Mouse (Mus musculus): ENCODE results near the gene Wdr24. TPM values are rescaled to one million over a fixed set of nuclear protein-coding genes. Genes with fewer than 3 reads are reported as not detected.

Gene Wdr24
- polyA plus RNA-seq (2015; fragmentation: Nextera tagmentation; extraction: Ambion mirVana): 33.1 and 35.3 TPM in 2 replicates

DNA sequence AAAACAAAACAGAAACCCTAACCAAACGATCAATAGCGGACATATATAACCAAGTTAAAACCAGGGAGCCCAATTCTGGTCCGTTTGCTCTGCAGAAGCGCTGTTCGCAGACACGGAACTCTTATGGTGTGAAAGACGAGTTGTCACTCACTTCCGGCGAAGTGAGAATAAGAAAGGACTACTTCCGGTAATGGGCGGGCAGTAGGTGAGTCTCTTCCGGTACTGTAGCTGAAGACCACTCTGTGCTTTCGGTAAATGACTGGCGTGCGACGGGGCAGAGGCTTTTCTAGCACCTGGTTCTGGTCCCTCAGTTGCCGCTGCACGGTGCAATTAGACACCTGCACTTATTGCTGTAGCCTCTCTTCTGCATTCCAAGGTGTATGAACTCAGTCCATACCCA, at the start of gene Wdr24:
Wdr24 (plus strand) TSS at position 176 of the 400 bp plus-strand sequence.
- Histone ChIP-seq H3K9ac (replicated peaks; ENCODE audit: low read length) (peak within 1 kb of the TSS; percentile 86), H3K4me2 (replicated peaks; ENCODE audit: low read depth, low read length) (peak within 1 kb of the TSS; percentile 98), H3K9me3 (ENCODE audit: low read length) (no peaks in the 10 kb centered on the region), H3K4me1 (ENCODE audit: insufficient read depth, low read length) (peaks cover 25% of the 10 kb centered on the region), H3K27ac (ENCODE audit: low read length) (peak within 1 kb of the TSS; percentile 41), H3K4me3 (ENCODE audit: low read length) (peak within 1 kb of the TSS; percentile 75), H3K36me3 (ENCODE audit: insufficient read depth, low read length) (peaks cover 15% of the 10 kb centered on the region), H3K27me3 (ENCODE audit: insufficient read depth, low read length) (peaks cover 27% of the 10 kb centered on the region)
- WGBS: under 1% methylated on average over 18 of the region's 18 CpGs
- peak; percentile 76 for ATAC-seq (ENCODE audit: low FRiP score, low TSS enrichment)

DNA sequence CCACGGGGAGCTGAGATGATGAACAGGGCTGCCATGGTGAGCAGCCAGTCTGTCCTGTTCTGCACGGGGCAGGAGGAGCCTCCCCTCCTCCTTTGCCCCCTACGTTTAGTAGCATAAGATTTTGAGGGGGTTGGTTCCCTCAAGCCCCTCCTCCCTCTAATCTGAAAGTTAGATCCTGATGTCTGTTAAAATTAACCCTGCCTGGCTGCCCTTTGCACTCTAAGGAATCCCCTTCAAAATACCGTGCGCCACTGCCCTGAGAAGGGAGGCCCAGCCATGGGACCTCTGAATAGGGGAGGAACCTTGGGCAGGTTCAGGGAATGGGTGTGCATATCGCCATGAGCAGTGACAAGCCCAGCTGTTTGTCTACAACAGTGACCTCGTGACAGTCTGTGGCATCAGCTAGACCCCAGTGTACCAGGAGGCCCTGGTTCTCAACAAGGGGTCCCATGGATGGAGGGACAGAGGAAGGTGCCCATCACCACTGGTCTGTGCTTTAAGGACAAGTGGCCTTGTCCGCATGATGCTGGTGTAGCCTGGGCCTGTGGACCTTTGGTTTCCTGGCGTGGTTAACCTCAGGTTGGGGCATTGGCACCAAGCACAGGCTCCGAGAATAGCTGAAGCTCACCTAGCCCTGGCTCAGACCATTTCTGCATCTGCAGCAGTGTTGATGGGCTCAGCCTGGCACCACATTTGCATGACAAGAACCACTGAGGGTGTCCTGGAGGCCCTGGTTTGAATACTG, 47.9 kb upstream of the Wdr24 start:
- H3K4me3 ChIP-seq (ENCODE audit: low read length): no peak overlapping the region
- no peaks in the 10 kb centered on the region for H3K9me3 ChIP-seq (ENCODE audit: low read length)
- H3K9ac ChIP-seq (replicated peaks; ENCODE audit: low read length): no peak overlapping the region
- H3K4me1 ChIP-seq (ENCODE audit: insufficient read depth, low read length): peaks cover 8% of the 10 kb centered on the region
- H3K27ac ChIP-seq (ENCODE audit: low read length): no peak overlapping the region
- ATAC-seq (ENCODE audit: low FRiP score, low TSS enrichment): peak; percentile 33; the same call in 1 of the 2 replicates
- no peaks in the 10 kb centered on the region for H3K27me3 ChIP-seq (ENCODE audit: insufficient read depth, low read length)
- WGBS: 69% methylated on average over 10 of the region's 10 CpGs
- H3K4me2 ChIP-seq (replicated peaks; ENCODE audit: low read depth, low read length): no peak overlapping the region
- H3K36me3 ChIP-seq (ENCODE audit: insufficient read depth, low read length): peaks cover 19% of the 10 kb centered on the region

DNA sequence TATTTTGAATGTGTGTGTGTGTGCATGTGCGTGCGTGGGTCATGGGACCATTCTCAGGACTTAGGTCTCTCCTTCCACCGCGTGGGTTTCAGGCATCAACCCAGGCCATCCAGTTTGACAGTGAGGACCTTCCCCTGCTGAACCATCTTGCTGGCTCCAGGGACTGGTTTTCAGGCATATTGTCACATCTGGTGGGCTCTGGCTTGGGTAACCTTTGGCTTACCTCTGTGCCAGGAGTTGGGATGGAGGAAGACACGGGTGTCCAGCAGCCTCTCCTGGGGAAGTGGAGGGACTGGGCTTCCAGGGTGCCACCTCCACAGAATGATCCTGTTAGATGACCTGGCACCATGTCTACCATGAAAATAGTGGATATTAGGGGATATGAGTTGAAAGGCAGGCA, 45.5 kb upstream of the Wdr24 start:
- peaks cover 41% of the 10 kb centered on the region for H3K36me3 ChIP-seq (ENCODE audit: insufficient read depth, low read length)
- no peaks in the 10 kb centered on the region for H3K27me3 ChIP-seq (ENCODE audit: insufficient read depth, low read length)
- no peak overlapping the region for H3K9ac ChIP-seq (replicated peaks; ENCODE audit: low read length)
- no peaks in the 10 kb centered on the region for H3K9me3 ChIP-seq (ENCODE audit: low read length)
- no peak overlapping the region for H3K4me2 ChIP-seq (replicated peaks; ENCODE audit: low read depth, low read length)
- peaks cover 8% of the 10 kb centered on the region for H3K4me1 ChIP-seq (ENCODE audit: insufficient read depth, low read length)
- 94% methylated on average over 5 of the region's 5 CpGs for whole genome bisulfite sequencing
- no peak overlapping the region for H3K4me3 ChIP-seq (ENCODE audit: low read length)
- no peak overlapping the region for H3K27ac ChIP-seq (ENCODE audit: low read length)
- no peak for ATAC-seq (ENCODE audit: low FRiP score, low TSS enrichment)

DNA sequence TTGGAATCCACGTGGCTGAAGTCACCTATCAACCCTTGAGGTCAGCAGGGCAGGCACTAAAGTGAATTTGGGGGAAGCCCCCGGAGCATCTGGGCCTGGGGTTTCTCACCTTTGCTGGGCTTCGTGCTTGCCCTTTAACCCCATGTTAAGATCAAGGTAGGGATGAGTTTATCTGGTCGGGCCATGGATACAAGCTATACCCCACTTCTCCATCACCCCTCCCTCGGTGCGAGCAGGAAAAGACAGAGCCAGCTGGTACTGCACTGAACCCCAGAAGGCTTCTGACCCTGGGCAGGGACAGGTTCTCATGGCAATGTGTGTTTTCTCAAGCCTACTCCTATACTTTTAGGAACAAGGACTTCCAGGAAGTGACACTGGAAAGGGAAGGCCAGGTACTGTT, 42.1 kb upstream of the Wdr24 start:
- ATAC-seq (ENCODE audit: low FRiP score, low TSS enrichment): no peak
- 70% methylated on average over 6 of the region's 6 CpGs for WGBS
- H3K9me3 ChIP-seq (ENCODE audit: low read length): no peaks in the 10 kb centered on the region

DNA sequence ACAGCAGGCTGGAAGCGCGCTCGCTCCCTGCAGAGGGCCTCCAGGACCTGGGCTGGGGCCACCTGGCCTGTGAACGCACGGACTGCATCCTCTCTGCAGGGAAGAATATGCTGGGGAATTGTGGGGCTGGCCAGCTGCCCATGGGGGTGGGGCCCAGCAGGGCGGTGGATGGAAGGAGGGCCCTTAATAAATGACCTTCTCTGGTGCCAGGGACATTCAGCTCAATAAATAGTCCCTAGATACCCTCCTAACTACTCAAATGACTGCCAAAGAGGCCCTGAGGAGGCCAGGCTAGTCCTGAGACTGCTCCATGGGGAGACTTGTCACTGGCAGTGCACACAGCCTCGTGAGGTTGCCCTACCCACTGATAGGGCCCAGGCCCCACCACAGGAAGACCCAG, 40.3 kb upstream of the Wdr24 start:
- peaks cover 16% of the 10 kb centered on the region for H3K4me1 ChIP-seq (ENCODE audit: insufficient read depth, low read length)
- H3K9ac ChIP-seq (replicated peaks; ENCODE audit: low read length): no peak overlapping the region
- peaks cover 36% of the 10 kb centered on the region for H3K36me3 ChIP-seq (ENCODE audit: insufficient read depth, low read length)
- no peak overlapping the region for H3K4me2 ChIP-seq (replicated peaks; ENCODE audit: low read depth, low read length)
- H3K27me3 ChIP-seq (ENCODE audit: insufficient read depth, low read length): no peaks in the 10 kb centered on the region
- no peak overlapping the region for H3K27ac ChIP-seq (ENCODE audit: low read length)
- 81% methylated on average over 7 of the region's 7 CpGs for WGBS
- no peaks in the 10 kb centered on the region for H3K9me3 ChIP-seq (ENCODE audit: low read length)
- no peak for ATAC-seq (ENCODE audit: low FRiP score, low TSS enrichment)
- H3K4me3 ChIP-seq (ENCODE audit: low read length): no peak overlapping the region

More for the DNA sequence above, 42.1 kb upstream of the Wdr24 start:
- no peak overlapping the region for H3K4me2 ChIP-seq (replicated peaks; ENCODE audit: low read depth, low read length)
- H3K36me3 ChIP-seq (ENCODE audit: insufficient read depth, low read length): peaks cover 45% of the 10 kb centered on the region
- no peak overlapping the region for H3K27ac ChIP-seq (ENCODE audit: low read length)
- H3K4me1 ChIP-seq (ENCODE audit: insufficient read depth, low read length): peaks cover 16% of the 10 kb centered on the region
- H3K9ac ChIP-seq (replicated peaks; ENCODE audit: low read length): no peak overlapping the region
- no peaks in the 10 kb centered on the region for H3K27me3 ChIP-seq (ENCODE audit: insufficient read depth, low read length)
- no peak overlapping the region for H3K4me3 ChIP-seq (ENCODE audit: low read length)

DNA sequence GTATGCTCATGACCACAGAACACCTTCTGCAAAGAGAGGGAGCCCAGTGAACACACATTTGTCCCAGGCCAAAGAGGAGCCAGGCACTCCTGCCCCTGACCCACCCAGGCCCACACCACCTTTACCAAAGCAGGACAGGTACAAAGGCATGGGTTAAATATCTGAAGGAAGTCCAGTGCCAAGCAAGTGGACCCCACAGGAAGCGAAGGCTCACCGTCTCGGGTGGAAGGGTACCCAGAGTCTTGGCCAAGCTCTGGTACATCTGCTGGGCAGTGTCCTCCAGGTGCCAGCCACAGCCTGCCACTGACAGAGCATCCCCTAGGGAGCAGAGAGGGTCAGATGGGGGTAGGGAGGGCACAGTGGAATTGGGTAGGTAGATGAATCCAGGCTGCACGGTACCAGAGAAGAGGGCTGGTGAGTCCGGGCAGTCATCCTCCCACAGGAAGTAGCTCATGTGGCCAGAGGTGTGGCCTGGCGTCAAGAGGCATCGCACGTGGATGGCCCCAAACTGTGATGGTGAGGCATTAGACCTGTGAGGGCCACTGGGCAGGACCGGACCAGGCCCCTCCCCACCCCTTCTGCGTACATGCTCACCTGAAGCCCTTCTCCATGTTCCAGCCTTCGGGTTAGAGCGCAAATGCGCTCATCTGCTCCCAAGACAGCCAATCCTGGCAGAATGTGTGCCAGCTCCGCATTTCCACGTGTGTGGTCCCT, 39.4 kb upstream of the Wdr24 start:
- Histone ChIP-seq H3K4me1 (ENCODE audit: insufficient read depth, low read length) (peaks cover 16% of the 10 kb centered on the region), H3K9ac (replicated peaks; ENCODE audit: low read length) (peak overlapping the region; percentile 86), H3K4me2 (replicated peaks; ENCODE audit: low read depth, low read length) (peak overlapping the region; percentile 90), H3K27ac (ENCODE audit: low read length) (no peak overlapping the region), H3K36me3 (ENCODE audit: insufficient read depth, low read length) (peaks cover 36% of the 10 kb centered on the region), H3K27me3 (ENCODE audit: insufficient read depth, low read length) (no peaks in the 10 kb centered on the region), H3K4me3 (ENCODE audit: low read length) (peak overlapping the region; percentile 85), H3K9me3 (ENCODE audit: low read length) (no peaks in the 10 kb centered on the region)
- 71% methylated on average over 15 of the region's 15 CpGs for WGBS
- no peak for ATAC-seq (ENCODE audit: low FRiP score, low TSS enrichment)

DNA sequence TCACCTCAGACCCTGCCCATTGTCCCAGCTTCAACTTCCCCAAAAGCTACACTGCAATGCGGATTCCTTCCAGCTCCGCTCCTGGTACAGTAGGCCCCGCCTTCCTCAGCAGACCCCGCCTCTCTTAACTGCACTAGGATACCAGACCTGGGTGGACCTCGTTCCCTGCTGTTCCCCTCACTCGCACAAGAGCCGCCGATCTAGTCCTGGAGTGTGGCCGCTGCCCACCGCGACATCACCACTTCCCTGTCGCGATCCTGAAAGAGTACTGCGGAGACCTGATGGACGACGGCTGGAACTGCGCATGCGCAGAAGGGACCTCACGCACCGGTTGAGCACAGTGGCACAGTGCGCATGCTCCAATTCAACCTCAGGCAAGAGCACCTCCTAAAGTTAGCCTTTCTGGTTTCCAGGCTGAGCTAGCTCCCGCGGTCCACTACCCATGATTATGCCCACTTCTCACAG, 38.1 kb upstream of the Wdr24 start, which contains the start of gene Haghl:
Haghl (minus strand) TSS at position 393 of the 465 bp plus-strand sequence.
- Histone ChIP-seq H3K4me2 (replicated peaks; ENCODE audit: low read depth, low read length) (peak within 1 kb of the TSS; percentile 90), H3K27me3 (ENCODE audit: insufficient read depth, low read length) (no peaks in the 10 kb centered on the region), H3K27ac (ENCODE audit: low read length) (peak within 1 kb of the TSS; percentile 95), H3K4me1 (ENCODE audit: insufficient read depth, low read length) (peaks cover 16% of the 10 kb centered on the region), H3K36me3 (ENCODE audit: insufficient read depth, low read length) (peaks cover 30% of the 10 kb centered on the region), H3K4me3 (ENCODE audit: low read length) (peak within 1 kb of the TSS; percentile 85), H3K9me3 (ENCODE audit: low read length) (no peaks in the 10 kb centered on the region), H3K9ac (replicated peaks; ENCODE audit: low read length) (peak within 1 kb of the TSS; percentile 86)
- peak; percentile 79 for ATAC-seq (ENCODE audit: low FRiP score, low TSS enrichment)
- under 1% methylated on average over 23 of the region's 23 CpGs for WGBS

DNA sequence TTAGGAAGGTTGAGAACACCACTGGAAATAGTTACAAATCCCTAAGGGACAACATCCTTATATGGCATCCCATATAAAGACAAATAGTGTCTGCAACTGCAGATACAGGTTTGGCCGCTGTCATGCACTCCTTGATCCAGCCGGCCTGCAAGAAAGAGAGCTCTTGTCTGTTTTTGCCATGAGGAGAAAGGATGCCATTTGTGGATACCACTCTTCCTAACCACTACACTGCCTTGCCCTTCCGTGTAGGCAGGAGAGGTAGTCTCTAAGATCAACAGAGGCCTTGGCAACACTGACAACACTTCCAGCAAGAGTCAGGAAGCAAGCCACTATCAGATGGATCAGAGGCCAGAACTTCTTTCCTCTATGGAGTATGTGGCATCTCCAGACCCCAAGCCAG, 37.1 kb upstream of the Wdr24 start, which contains the start of gene Ccdc78:
Ccdc78 (plus strand) TSS at position 301 of the 400 bp plus-strand sequence.
- Histone ChIP-seq H3K27ac (ENCODE audit: low read length) (peak within 1 kb of the TSS; percentile 95), H3K4me2 (replicated peaks; ENCODE audit: low read depth, low read length) (peak within 1 kb of the TSS; percentile 90), H3K4me3 (ENCODE audit: low read length) (peak within 1 kb of the TSS; percentile 85), H3K36me3 (ENCODE audit: insufficient read depth, low read length) (peaks cover 22% of the 10 kb centered on the region), H3K9ac (replicated peaks; ENCODE audit: low read length) (peak within 1 kb of the TSS; percentile 86), H3K27me3 (ENCODE audit: insufficient read depth, low read length) (no peaks in the 10 kb centered on the region), H3K4me1 (ENCODE audit: insufficient read depth, low read length) (peaks cover 26% of the 10 kb centered on the region), H3K9me3 (ENCODE audit: low read length) (no peaks in the 10 kb centered on the region)
- WGBS: 78% methylated on average over 3 of the region's 3 CpGs
- no peak for ATAC-seq (ENCODE audit: low FRiP score, low TSS enrichment)

DNA sequence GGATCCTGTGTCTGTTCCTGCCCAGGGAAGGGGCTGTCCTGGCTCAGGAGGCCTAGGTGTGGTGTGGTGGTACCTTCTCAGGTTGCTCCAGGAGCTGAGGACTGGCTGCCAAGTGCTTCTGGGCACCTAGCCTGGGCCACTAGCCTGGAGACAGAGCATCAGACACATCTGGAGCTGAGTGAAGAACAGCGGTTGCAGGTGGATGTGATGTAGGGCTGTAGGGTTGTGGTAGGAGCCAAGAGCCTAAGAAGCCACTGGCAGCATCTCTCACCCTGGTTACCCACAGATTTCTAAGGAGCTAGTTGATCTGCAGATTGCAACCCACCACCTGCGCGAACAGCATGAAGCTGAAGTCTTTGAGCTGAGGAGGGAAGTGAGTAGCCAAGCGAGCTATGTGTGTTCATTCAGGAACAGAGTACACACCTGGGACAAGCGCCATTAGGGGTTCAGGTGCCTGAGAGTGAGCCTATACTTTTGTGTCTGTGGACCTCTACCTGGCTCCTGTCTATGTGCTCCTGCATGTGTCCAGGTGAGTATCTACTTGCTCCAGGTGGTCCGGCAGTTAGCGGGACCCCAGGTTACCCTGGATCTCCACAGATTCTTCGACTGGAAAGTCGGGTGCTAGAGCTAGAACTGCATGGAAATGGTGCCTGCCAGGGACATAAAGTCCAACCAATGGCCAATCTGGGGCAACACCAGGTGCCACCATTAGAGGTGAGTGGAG, 36.5 kb upstream of the Wdr24 start:
- Histone ChIP-seq H3K9me3 (ENCODE audit: low read length) (no peaks in the 10 kb centered on the region), H3K4me3 (ENCODE audit: low read length) (no peak overlapping the region), H3K27ac (ENCODE audit: low read length) (no peak overlapping the region), H3K36me3 (ENCODE audit: insufficient read depth, low read length) (peaks cover 16% of the 10 kb centered on the region), H3K27me3 (ENCODE audit: insufficient read depth, low read length) (no peaks in the 10 kb centered on the region), H3K4me1 (ENCODE audit: insufficient read depth, low read length) (peaks cover 29% of the 10 kb centered on the region), H3K9ac (replicated peaks; ENCODE audit: low read length) (no peak overlapping the region), H3K4me2 (replicated peaks; ENCODE audit: low read depth, low read length) (no peak overlapping the region)
- WGBS: 91% methylated on average over 9 of the region's 9 CpGs
- no peak for ATAC-seq (ENCODE audit: low FRiP score, low TSS enrichment)
